Mouse (Mus musculus) embryonic facial prominence, embryonic 14.5 days (tissue): Measurements from ENCODE around the gene Utrn. TPM values are rescaled to one million over a fixed set of nuclear protein-coding genes. Genes with fewer than 3 reads are reported as not detected.
"Not testable (repeated sequence)": the region's sequence is repeated elsewhere in the genome, so short reads cannot be mapped to it uniquely, and the experiment has no call there.

ENCODE experiments used
- ATAC-seq: fragments of 200-750 bp; cut with Nextera tagmentation; 2 replicates; pipeline ENCODE4 v1.8.0; 2017; ENCODE audit warnings: low read depth, moderate number of reproducible peaks, moderate TSS enrichment
- DNase-seq: peaks from one replicate; pipeline ENCODE4 v3.0.0-alpha.2; 2015; ENCODE audit warnings: low spot score
- H3K27ac ChIP-seq: fragments of 300-500 bp; sonication (generic); replicated peaks from 2 replicates; pipeline ENCODE4 v1.5.1; 2014; ENCODE audit warnings: low read depth, mild to moderate bottlenecking, low read length, moderate library complexity
- H3K27me3 ChIP-seq: fragments of 300-500 bp; sonication (generic); replicated peaks from 2 replicates; pipeline ENCODE4 v1.6.1; 2014; ENCODE audit warnings: low read length; ENCODE audit not compliant: control insufficient read depth, insufficient read depth
- H3K36me3 ChIP-seq: fragments of 300-500 bp; sonication (generic); 2 replicates; pipeline ENCODE4 v1.6.1; 2014; ENCODE audit warnings: low read length, mixed read lengths; ENCODE audit not compliant: control insufficient read depth, insufficient read depth
- H3K4me1 ChIP-seq: fragments of 300-500 bp; sonication (generic); 2 replicates; pipeline ENCODE4 v1.6.1; 2014; ENCODE audit warnings: antibody characterized with exemption, low read length; ENCODE audit not compliant: control insufficient read depth, insufficient read depth
- H3K4me2 ChIP-seq: fragments of 300-500 bp; sonication (generic); 2 replicates; pipeline ENCODE4 v1.6.1; 2014; ENCODE audit warnings: low read depth, mild to moderate bottlenecking, low read length, moderate library complexity, mixed read lengths
- H3K4me3 ChIP-seq: fragments of 300-500 bp; sonication (generic); 2 replicates; pipeline ENCODE4 v1.5.1; 2014; ENCODE audit warnings: low read depth, mild to moderate bottlenecking, low read length
- H3K9ac ChIP-seq: fragments of 300-500 bp; sonication (generic); 2 replicates; pipeline ENCODE4 v1.6.1; 2014; ENCODE audit warnings: low read depth, mild to moderate bottlenecking, low read length, moderate library complexity, mixed read lengths
- H3K9me3 ChIP-seq: fragments of 300-500 bp; sonication (generic); 2 replicates; pipeline ENCODE4 v1.6.1; 2016; ENCODE audit warnings: low read length; ENCODE audit not compliant: control insufficient read depth
- WGBS: fragments of 180-500 bp; shearing (Covaris S2); extraction: QIAGEN DNeasy Blood & Tissue Kit; methylation state at CpG from one replicate; pipeline ENCODE4 v1.1.7; 2014; 5-methylcytosine and 5-hydroxymethylcytosine counted together
- polyA plus RNA-seq: library from polyadenylated mRNA; unstranded; fragments of >200 nt; fragmentation: Nextera tagmentation; extraction: Ambion mirVana; gene quantifications from 2 replicates; pipeline ENCODE4 v1.2.1, GENCODE M21; 2014

Utrn gene
- polyA plus RNA-seq, 1 experiment from 2014 or later = 73.3 TPM

- ATAC-seq = no peak
Measured at GRCm38 (mm10) chr10:12608634-12609033, 260.5 kb downstream of the Utrn start.

DNA sequence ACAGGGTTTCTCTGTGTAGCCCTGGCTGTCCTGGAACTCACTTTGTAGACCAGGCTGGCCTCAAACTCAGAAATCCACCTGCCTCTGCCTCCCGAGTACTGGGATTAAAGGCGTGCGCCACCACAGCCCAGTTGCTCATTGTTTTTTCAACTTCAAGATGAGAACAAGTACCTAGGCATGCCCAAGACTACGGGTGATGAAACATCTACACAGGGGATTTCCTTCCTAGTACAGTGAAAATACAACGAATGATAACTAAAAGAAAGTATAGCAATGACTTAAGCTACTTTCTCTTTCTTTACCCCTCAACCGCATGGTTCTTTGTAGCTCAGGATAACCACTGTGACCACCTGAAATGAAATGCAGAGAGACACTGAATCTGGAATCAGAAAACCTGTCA lies 262.0 kb downstream of the Utrn start:
- not testable (repeated sequence) for H3K4me1 ChIP-seq, H3K27ac ChIP-seq, H3K9me3 ChIP-seq, H3K36me3 ChIP-seq, H3K4me2 ChIP-seq, ATAC-seq, H3K27me3 ChIP-seq, DNase-seq, H3K4me3 ChIP-seq, H3K9ac ChIP-seq
- 95% methylated on average over 6 of the region's 6 CpGs for WGBS

More at GRCm38 (mm10) chr10:12608634-12609033, 260.5 kb downstream of the Utrn start:
- no peak overlapping the region for H3K9ac ChIP-seq
- H3K4me1 ChIP-seq = no peaks in the 10 kb centered on the region
- H3K27me3 ChIP-seq = no peaks in the 10 kb centered on the region
- H3K9me3 ChIP-seq = no peaks in the 10 kb centered on the region
- DNase-seq = no peak
- no peak overlapping the region for H3K27ac ChIP-seq
- H3K4me2 ChIP-seq = no peak overlapping the region
- H3K36me3 ChIP-seq = no peaks in the 10 kb centered on the region
- no peak overlapping the region for H3K4me3 ChIP-seq

- H3K36me3 ChIP-seq = no peaks in the 10 kb centered on the region
- no peaks in the 10 kb centered on the region for H3K27me3 ChIP-seq
- no peak for DNase-seq
- no peak overlapping the region for H3K27ac ChIP-seq
- H3K4me1 ChIP-seq = no peaks in the 10 kb centered on the region
- no peaks in the 10 kb centered on the region for H3K9me3 ChIP-seq
- 67% methylated on average over 2 of the region's 2 CpGs for WGBS
- H3K4me3 ChIP-seq = no peak overlapping the region
- no peak overlapping the region for H3K9ac ChIP-seq
- ATAC-seq = no peak; the same call in 1 of the 2 replicates
- no peak overlapping the region for H3K4me2 ChIP-seq
Measured at GRCm38 (mm10) chr10:12595379-12595778, 273.8 kb downstream of the Utrn start.

- H3K9ac ChIP-seq = no peak overlapping the region
- no peak overlapping the region for H3K4me3 ChIP-seq
- no peaks in the 10 kb centered on the region for H3K4me1 ChIP-seq
- no peak overlapping the region for H3K4me2 ChIP-seq
- 91% methylated on average over 8 of the region's 8 CpGs for WGBS
- H3K9me3 ChIP-seq = no peaks in the 10 kb centered on the region
- ATAC-seq (no peak), DNase-seq (no peak)
- H3K27me3 ChIP-seq = no peaks in the 10 kb centered on the region
- H3K27ac ChIP-seq = no peak overlapping the region
- no peaks in the 10 kb centered on the region for H3K36me3 ChIP-seq
Measured at GRCm38 (mm10) chr10:12594958-12595357, 274.2 kb downstream of the Utrn start.

GRCm38 (mm10) chr10:12593071-12593470 lies 276.1 kb downstream of the Utrn start:
- DNase-seq (no peak), ATAC-seq (no peak)
- no peak overlapping the region for H3K4me3 ChIP-seq
- H3K9ac ChIP-seq = no peak overlapping the region
- H3K27me3 ChIP-seq = no peaks in the 10 kb centered on the region
- no peaks in the 10 kb centered on the region for H3K36me3 ChIP-seq
- H3K4me1 ChIP-seq = no peaks in the 10 kb centered on the region
- H3K27ac ChIP-seq = no peak overlapping the region
- H3K9me3 ChIP-seq = no peaks in the 10 kb centered on the region
- no peak overlapping the region for H3K4me2 ChIP-seq

DNA sequence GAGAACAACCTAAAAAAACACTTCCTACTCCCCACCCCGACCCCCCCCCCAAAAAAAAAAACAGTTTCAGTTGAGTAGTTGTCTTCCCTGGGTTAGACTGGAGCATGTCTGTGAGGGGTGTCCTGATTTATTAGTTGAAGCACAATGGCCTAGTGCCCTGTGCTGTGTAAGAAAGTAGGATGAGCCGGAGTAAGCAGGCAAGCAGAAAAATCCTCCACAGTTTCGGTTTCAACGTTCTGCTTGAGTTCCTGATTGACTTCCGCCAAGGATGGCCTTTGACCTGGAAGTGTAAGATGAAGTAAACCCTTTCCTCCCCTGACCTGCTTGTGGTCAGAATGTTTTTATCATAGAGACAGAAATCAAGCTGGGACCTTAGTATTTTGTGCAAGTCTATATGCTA lies 277.2 kb downstream of the Utrn start:
- 57% methylated on average over 5 of the region's 5 CpGs for WGBS
- Histone ChIP-seq H3K9me3 (no peaks in the 10 kb centered on the region), H3K4me2 (no peak overlapping the region), H3K27ac (no peak overlapping the region), H3K27me3 (no peaks in the 10 kb centered on the region), H3K4me3 (no peak overlapping the region), H3K4me1 (no peaks in the 10 kb centered on the region), H3K9ac (no peak overlapping the region), H3K36me3 (no peaks in the 10 kb centered on the region)
- no peak for DNase-seq
- ATAC-seq = no peak

DNA sequence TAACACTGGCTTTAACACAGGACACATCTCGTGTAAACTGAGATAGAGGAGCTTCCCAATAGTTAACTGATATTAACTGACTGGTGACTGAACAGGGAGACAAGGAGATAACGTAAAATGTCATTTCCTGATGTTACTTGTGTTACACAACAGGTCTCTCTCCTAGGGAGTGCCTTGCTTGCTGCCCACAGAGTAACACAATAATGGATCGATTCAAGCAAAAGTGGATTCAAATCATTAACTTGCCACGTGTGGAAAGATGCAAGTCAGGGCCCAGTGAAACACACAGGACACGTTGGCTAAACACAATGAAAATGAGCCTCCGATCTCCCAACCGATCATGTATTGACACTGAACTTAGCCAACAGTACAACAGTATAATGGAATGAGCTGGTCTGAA lies 281.1 kb downstream of the Utrn start:
- Histone ChIP-seq H3K4me1 (no peaks in the 10 kb centered on the region), H3K36me3 (no peaks in the 10 kb centered on the region), H3K4me2 (no peak overlapping the region), H3K4me3 (no peak overlapping the region), H3K9ac (no peak overlapping the region), H3K9me3 (peaks cover 5% of the 10 kb centered on the region; the same call in 1 of the 2 replicates), H3K27ac (no peak overlapping the region), H3K27me3 (no peaks in the 10 kb centered on the region)
- WGBS = 86% methylated on average over 7 of the region's 7 CpGs
- ATAC-seq = no peak
- DNase-seq = no peak

GRCm38 (mm10) chr10:12587318-12587717 lies 281.8 kb downstream of the Utrn start:
- H3K4me1 ChIP-seq = no peaks in the 10 kb centered on the region
- WGBS = 58% methylated on average over 1 of the region's 1 CpGs
- DNase-seq (no peak), ATAC-seq (no peak)
- no peak overlapping the region for H3K4me3 ChIP-seq
- no peak overlapping the region for H3K9ac ChIP-seq
- H3K36me3 ChIP-seq = no peaks in the 10 kb centered on the region
- H3K4me2 ChIP-seq = no peak overlapping the region
- no peaks in the 10 kb centered on the region for H3K27me3 ChIP-seq
- H3K9me3 ChIP-seq = peaks cover 5% of the 10 kb centered on the region; the same call in 1 of the 2 replicates
- no peak overlapping the region for H3K27ac ChIP-seq

GRCm38 (mm10) chr10:12586825-12587224 lies 282.3 kb downstream of the Utrn start:
- DNase-seq (no peak), ATAC-seq (no peak)
- Histone ChIP-seq H3K27me3 (no peaks in the 10 kb centered on the region), H3K4me2 (no peak overlapping the region), H3K4me1 (no peaks in the 10 kb centered on the region), H3K4me3 (no peak overlapping the region), H3K27ac (no peak overlapping the region), H3K9ac (no peak overlapping the region), H3K36me3 (no peaks in the 10 kb centered on the region), H3K9me3 (peaks cover 5% of the 10 kb centered on the region; the same call in 1 of the 2 replicates)
- 87% methylated on average over 2 of the region's 2 CpGs for WGBS
